Comparison of ENCODE assay signal across 33 mouse cellular contexts in the genomic region with DNA sequence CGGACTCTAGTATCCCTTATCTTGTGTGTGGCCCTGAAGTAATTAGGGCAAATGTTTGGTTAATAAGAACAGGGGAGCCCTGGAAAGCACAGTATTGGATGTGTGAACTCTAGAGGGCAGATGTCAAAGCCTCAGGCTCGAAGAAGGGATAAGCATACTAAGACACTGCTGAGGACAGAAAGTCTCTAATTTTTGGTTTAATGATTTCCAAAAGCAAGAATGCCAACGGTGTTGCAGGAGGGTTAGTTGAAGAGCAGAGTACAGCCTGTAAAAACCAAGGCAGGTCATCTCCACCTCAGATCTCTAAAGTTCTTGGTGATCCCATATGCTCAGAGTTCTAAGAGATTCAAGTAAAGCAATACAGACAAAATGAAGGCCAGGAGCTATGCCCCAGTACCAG.
"Had no signal": no experiment of that assay in that cellular context is flagged by ENCODE, and none has a peak within 500 bp of the region (broad histone marks: within the 10 kb centered on the region; RNA-seq: fewer than 3 reads in every experiment).

No protein-coding gene starts in this region.

- H3K9ac ChIP-seq: limb, embryonic 12.5 days; limb, embryonic 13.5 days; limb, embryonic 15.5 days; liver, embryonic 12.5 days; liver, embryonic 13.5 days; liver, embryonic 14.5 days; liver, embryonic 15.5 days; liver, postnatal 0 days; lung, embryonic 14.5 days; lung, embryonic 15.5 days; midbrain, embryonic 12.5 days; midbrain, embryonic 13.5 days; midbrain, embryonic 15.5 days; neural tube, embryonic 12.5 days; neural tube, embryonic 13.5 days had no signal

- H3K4me2 ChIP-seq: limb, embryonic 12.5 days; limb, embryonic 13.5 days; limb, embryonic 15.5 days; liver, embryonic 11.5 days; liver, embryonic 12.5 days; liver, embryonic 13.5 days; liver, embryonic 15.5 days; lung, embryonic 14.5 days; lung, embryonic 15.5 days; midbrain, embryonic 11.5 days; midbrain, embryonic 12.5 days; midbrain, embryonic 13.5 days; midbrain, embryonic 15.5 days; neural tube, embryonic 12.5 days; neural tube, embryonic 13.5 days had no signal

- H3K9me3 ChIP-seq: limb, embryonic 10.5 days; limb, embryonic 12.5 days; limb, embryonic 13.5 days; limb, embryonic 15.5 days; liver, embryonic 12.5 days; liver, embryonic 13.5 days; liver, embryonic 15.5 days; lung, embryonic 15.5 days; megakaryocyte, embryonic 14.5 days; midbrain, embryonic 10.5 days; midbrain, embryonic 12.5 days; midbrain, embryonic 13.5 days; midbrain, embryonic 15.5 days; neural tube, embryonic 12.5 days; neural tube, embryonic 13.5 days had no signal

- H3K27ac ChIP-seq: limb, embryonic 10.5 days; limb, embryonic 12.5 days; limb, embryonic 13.5 days; limb, embryonic 15.5 days; liver, embryonic 12.5 days; liver, embryonic 13.5 days; liver, embryonic 14.5 days; liver, embryonic 15.5 days; lung, embryonic 15.5 days; macrophage; midbrain, embryonic 10.5 days; midbrain, embryonic 12.5 days; midbrain, embryonic 13.5 days; midbrain, embryonic 15.5 days; neural tube, embryonic 12.5 days; neural tube, embryonic 13.5 days had no signal

- DNase-seq: left cerebral cortex, postnatal 4 days; liver; liver, embryonic 13.5 days; liver, postnatal 0 days; lung, adult 18-20 months; lung, adult 2 months; lung, embryonic 14.5 days; lung, postnatal 10 days; lung, postnatal 14 days; lung, postnatal 36 days; lung, postnatal 4 days; midbrain, embryonic 14.5 days had no signal

- H3K4me1 ChIP-seq: limb, embryonic 10.5 days; limb, embryonic 12.5 days; limb, embryonic 13.5 days; limb, embryonic 15.5 days; liver, embryonic 12.5 days; liver, embryonic 13.5 days; liver, embryonic 15.5 days; lung, embryonic 15.5 days; megakaryocyte, embryonic 14.5 days; midbrain, embryonic 10.5 days; midbrain, embryonic 12.5 days; midbrain, embryonic 13.5 days; midbrain, embryonic 15.5 days; neural tube, embryonic 12.5 days had no signal

- H3K4me3 ChIP-seq: limb, embryonic 10.5 days; limb, embryonic 12.5 days; limb, embryonic 13.5 days; limb, embryonic 15.5 days; liver, embryonic 12.5 days; liver, embryonic 13.5 days; liver, embryonic 15.5 days; lung, embryonic 15.5 days; megakaryocyte, embryonic 14.5 days; midbrain, embryonic 10.5 days; midbrain, embryonic 12.5 days; midbrain, embryonic 13.5 days; midbrain, embryonic 15.5 days; myocyte; neural tube, embryonic 12.5 days; neural tube, embryonic 13.5 days had no signal

- ATAC-seq: liver, embryonic 12.5 days; liver, postnatal 0 days; lung, postnatal 0 days; midbrain, embryonic 13.5 days; midbrain, embryonic 15.5 days; midbrain, embryonic 16.5 days had no signal

- H3K36me3 ChIP-seq: limb, embryonic 10.5 days; limb, embryonic 12.5 days; limb, embryonic 13.5 days; limb, embryonic 15.5 days; liver, embryonic 12.5 days; liver, embryonic 13.5 days; liver, embryonic 15.5 days; lung, embryonic 15.5 days; midbrain, embryonic 10.5 days; midbrain, embryonic 12.5 days; midbrain, embryonic 13.5 days; midbrain, embryonic 15.5 days; neural tube, embryonic 12.5 days; neural tube, embryonic 13.5 days had no signal

- H3K27me3 ChIP-seq: limb, embryonic 12.5 days; limb, embryonic 13.5 days; limb, embryonic 15.5 days; liver, embryonic 12.5 days; liver, embryonic 13.5 days; liver, embryonic 15.5 days; lung, embryonic 15.5 days; megakaryocyte, embryonic 14.5 days; midbrain, embryonic 12.5 days; midbrain, embryonic 13.5 days; midbrain, embryonic 15.5 days; neural tube, embryonic 12.5 days; neural tube, embryonic 13.5 days had no signal
